ENCODE assay signal across 15 mouse cellular contexts in genomic region chr3:106832107-106832506, GRCm38 (mm10). TPM values are rescaled to one million over a fixed set of nuclear protein-coding genes. Genes with fewer than 3 reads are reported as not detected.
A peak's percentile ranks its signal among the peaks of the same experiment; 100 is the strongest.
DNase-seq lines count a peak whose midpoint lies in the region; ATAC-seq lines count a peak whose summit lies in the region.
"Had no signal": no experiment of that assay in that cellular context is flagged by ENCODE, and none has a peak within 500 bp of the region (broad histone marks: within the 10 kb centered on the region; RNA-seq: fewer than 3 reads in every experiment).

No protein-coding gene starts in this region.

- DNase-seq in kidney, adult 9 months: peak; percentile 13
- no peak for DNase-seq in kidney, adult 18-20 months
- peak; percentile 100 for DNase-seq in 3T3-L1 (ENCODE audit: low read depth, low spot score)
- DNase-seq in Muller cell, postnatal 12 days (ENCODE audit: inconsistent ontology term): peak; percentile 47
- peak; percentile 13 to 15 for DNase-seq in kidney, postnatal 36 days
- no peak for DNase-seq in heart, embryonic 10.5 days (ENCODE audit: low spot score)
- DNase-seq in cerebellum, adult 9-11 months: no peak

- 65% methylated on average over 1 of the region's 1 CpGs for WGBS in heart, embryonic 10.5 days

- ATAC-seq in frontal cortex, adult (ENCODE audit: low TSS enrichment): no peak

- no peak overlapping the region for H3K27ac ChIP-seq in heart, embryonic 10.5 days
- H3K27ac ChIP-seq: forebrain, embryonic 10.5 days; limb, embryonic 12.5 days; midbrain, embryonic 10.5 days had no signal

- no peak overlapping the region for H3K4me3 ChIP-seq in heart, embryonic 10.5 days
- H3K4me3 ChIP-seq: forebrain, embryonic 10.5 days; limb, embryonic 12.5 days; midbrain, embryonic 10.5 days had no signal

- H3K36me3 ChIP-seq in heart, embryonic 10.5 days: no peaks in the 10 kb centered on the region
- H3K36me3 ChIP-seq: forebrain, embryonic 10.5 days; limb, embryonic 12.5 days; midbrain, embryonic 10.5 days had no signal

- H3K4me1 ChIP-seq in heart, embryonic 10.5 days: no peaks in the 10 kb centered on the region
- H3K4me1 ChIP-seq: forebrain, embryonic 10.5 days; limb, embryonic 12.5 days; midbrain, embryonic 10.5 days had no signal

- H3K27me3 ChIP-seq in heart, embryonic 10.5 days (ENCODE audit: insufficient read depth, poor library complexity, severe bottlenecking): no peaks in the 10 kb centered on the region
- H3K27me3 ChIP-seq: limb, embryonic 12.5 days had no signal

- peaks cover 7% of the 10 kb centered on the region; the same call in 1 of the 2 replicates for H3K9me3 ChIP-seq in heart, embryonic 10.5 days

RNA-seq across cellular contexts. Expression of gene Olfr266, which starts 6.0 kb away (rescaled TPM):
- polyA plus RNA-seq in heart, embryonic 10.5 days (2016; fragmentation: Nextera tagmentation; extraction: Ambion mirVana): not detected in 2 replicates
- polyA plus RNA-seq: cortical plate, adult 2 months; forebrain, embryonic 10.5 days; gonadal fat pad, adult 2 months; hindbrain, embryonic 11.5 days; limb, embryonic 12.5 days; midbrain, embryonic 10.5 days; stomach, embryonic 16.5 days had no signal

RNA-seq across cellular contexts. Expression of gene Cd53, which starts 42.2 kb away (rescaled TPM):
- polyA plus RNA-seq in heart, embryonic 10.5 days (2016; fragmentation: Nextera tagmentation; extraction: Ambion mirVana): 2.5 and 2.6 TPM in 2 replicates

Comparison
In these comparisons a context has a peak if more than half of its experiments do, and no peak if none do; other contexts are left out.
1. DNase-seq: peak in kidney, adult 9 months (single experiment), 3T3-L1 (single experiment), Muller cell, postnatal 12 days (single experiment) and kidney, postnatal 36 days (2 of 2); none in kidney, adult 18-20 months (single experiment), heart, embryonic 10.5 days (single experiment) and cerebellum, adult 9-11 months (single experiment).